Mouse (Mus musculus) gastrocnemius, adult 8-10 months (tissue): Measurements from ENCODE around the gene Sorcs2. TPM values are rescaled to one million over a fixed set of nuclear protein-coding genes. Genes with fewer than 3 reads are reported as not detected.

Source experiments
- microRNA-seq: library from miRNA; unstranded; fragments of <30 nt; microRNA quantifications from one replicate; pipeline ENCODE4 v1.2.0, GENCODE M21; 2022
- total RNA-seq, 4 experiments: library from RNA; stranded (reverse); gene quantifications; 2 replicates each; pipeline ENCODE4 v1.2.4; 2022

The Sorcs2 gene
- total RNA-seq, 4 experiments from 2014 or later: 0.92 to 2.3 (median 1.2) TPM

Small RNAs within 50 kb of the gene (microRNA-seq; reads per million reads assigned to microRNA genes)
- 20.0 reads per million, percentile 18 among the genes with 10 or more reads in this experiment for gene Mir7689

Other genes starting within 250 kb of the Sorcs2 start
- gene Psapl1, start 194.1 kb downstream of the Sorcs2 start, total RNA-seq: not detected
- 10 to 100 TPM; 31.2 to 35.5 (median 33.3) TPM for gene Grpel1, start 66.9 kb upstream of the Sorcs2 start, total RNA-seq
- 10 to 100 TPM; 13.8 to 20.4 (median 17.2) TPM for gene Tada2b, start 86.1 kb upstream of the Sorcs2 start, total RNA-seq
- gene Ccdc96, start 86.4 kb upstream of the Sorcs2 start, total RNA-seq: under 1 TPM in 3 of 4 experiments, not detected in 1; 0.07 to 0.18 (median 0.07) TPM
- 10 to 100 TPM; 13.9 to 15.2 (median 15.1) TPM for gene Tbc1d14, start 195.1 kb upstream of the Sorcs2 start, total RNA-seq